Mouse (Mus musculus): ENCODE measurements at regions not wholly inside any gene's neighbourhood (a gene's known extent, or its start where the extent isn't known, plus 50 kb on each side); places are given as distances from the start of the nearest gene placed in this dataset.

DNA sequence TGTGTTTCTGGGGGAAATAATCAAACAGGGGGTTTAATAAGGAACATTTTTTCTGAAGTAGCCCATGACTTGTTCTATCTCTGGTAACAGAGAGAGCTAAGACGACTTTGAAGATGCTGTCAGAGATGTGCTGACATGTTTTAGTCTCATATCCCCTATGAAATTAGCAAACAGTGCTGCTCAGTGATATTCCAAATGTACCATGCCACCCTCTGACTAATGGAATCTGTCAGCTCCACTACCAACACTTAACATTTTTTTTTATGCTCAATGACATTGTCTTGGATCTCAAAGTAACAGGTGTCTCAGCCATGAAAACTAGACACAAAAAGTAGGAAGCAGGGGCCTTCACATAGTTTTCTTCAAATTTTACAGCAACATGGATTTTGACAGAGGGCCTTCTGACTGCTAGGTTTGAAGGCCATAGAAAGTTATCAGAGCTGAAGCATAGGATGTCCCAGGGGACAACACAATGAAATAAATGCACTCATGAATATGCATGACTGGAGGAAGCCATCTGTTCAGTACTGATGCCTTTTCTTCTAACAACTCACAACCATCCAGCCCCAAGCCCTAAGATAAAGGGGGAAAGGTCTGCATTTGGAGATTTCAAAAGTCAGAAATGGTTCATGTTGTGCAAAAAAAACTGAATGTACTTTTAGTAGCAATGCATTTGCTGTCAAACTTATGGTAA, 225.7 kb upstream of the Lrrn1 start:
- no peak for DNase-seq (ENCODE audit: extremely low spot score in 1 of 2, low spot score in 1 of 2)

DNA sequence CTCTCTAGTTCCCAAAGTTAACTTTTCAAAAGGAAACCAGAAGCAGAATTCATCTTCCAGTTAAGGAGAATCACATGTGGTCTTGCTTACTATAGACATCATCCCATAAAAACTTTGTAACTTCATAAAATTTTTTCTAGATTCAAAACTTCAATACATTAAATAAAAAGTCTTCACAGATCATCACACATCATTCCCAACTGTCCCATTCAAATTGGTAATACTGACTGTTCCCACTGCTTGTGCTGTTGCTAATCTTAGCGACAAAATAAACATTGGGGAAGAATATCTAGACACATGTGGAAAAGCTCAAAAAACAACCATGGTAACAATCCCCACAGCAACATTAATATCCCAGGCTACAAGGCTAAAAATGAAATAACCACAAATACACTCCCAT, 210.0 kb upstream of the Lrrn1 start:
- DNase-seq (ENCODE audit: extremely low spot score in 1 of 2, low spot score in 1 of 2) = no peak

DNA sequence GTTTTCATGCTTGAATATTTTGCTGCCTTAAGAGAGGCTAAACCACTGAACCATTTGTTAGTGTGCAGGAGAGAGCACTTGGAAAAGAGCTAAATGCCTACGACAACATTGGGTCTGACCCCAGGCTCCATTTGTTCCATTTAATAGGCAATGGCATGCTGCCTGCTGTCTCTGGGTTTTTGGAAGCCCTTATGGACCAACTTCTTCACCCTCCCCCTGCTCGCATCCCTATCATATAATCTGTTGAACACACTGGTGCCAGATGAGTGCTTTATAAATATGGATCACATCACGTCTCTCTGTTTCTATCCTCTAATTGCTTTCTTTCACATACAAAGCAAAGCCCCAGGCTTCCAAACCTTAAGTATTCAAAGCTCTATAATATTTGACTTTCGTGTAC, 179.1 kb upstream of the Lrrn1 start:
- DNase-seq (ENCODE audit: extremely low spot score in 1 of 2, low spot score in 1 of 2) = peak in 1 of 2 experiments; percentile 6

DNA sequence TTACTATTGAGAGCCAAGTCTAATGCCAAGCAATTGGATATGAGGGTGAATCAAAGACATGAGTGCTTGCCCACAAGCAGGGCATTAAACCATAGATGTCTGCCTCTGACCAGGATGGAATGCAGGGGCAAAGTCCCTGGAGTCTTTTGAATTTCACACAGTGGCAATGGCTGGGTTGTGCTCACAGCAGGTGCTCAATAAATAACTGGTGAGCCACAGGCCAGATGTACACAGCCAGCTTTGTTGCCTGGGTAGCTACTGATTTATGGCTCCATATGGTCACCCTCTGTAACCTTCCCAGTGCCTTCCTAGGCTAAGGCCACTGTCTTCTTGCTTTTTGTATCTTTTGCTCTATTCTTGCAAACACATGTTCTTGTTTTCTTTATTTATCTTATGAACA, 154.3 kb upstream of the Lrrn1 start:
- DNase-seq (ENCODE audit: extremely low spot score in 1 of 2, low spot score in 1 of 2) = no peak

DNA sequence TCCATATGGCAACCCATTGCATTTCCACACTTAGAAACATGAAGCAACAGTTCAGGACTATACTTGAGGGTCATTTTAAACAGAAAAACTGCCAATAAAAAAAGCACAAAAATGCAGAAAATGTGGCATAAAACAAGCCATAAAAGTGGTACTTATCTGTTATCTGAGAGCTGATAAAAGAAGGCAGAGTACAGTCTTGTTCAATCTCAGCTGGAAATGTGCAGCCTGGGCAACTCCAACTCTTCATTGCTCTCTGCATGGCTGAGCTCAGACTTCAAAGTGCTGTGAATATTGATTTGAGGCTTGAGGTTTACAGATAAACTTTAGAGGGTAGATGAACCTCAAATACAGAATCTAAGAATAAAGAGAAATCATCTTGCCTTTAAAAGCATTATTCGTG, 151.1 kb upstream of the Lrrn1 start:
- DNase-seq (ENCODE audit: extremely low spot score in 1 of 2, low spot score in 1 of 2) = no peak

DNA sequence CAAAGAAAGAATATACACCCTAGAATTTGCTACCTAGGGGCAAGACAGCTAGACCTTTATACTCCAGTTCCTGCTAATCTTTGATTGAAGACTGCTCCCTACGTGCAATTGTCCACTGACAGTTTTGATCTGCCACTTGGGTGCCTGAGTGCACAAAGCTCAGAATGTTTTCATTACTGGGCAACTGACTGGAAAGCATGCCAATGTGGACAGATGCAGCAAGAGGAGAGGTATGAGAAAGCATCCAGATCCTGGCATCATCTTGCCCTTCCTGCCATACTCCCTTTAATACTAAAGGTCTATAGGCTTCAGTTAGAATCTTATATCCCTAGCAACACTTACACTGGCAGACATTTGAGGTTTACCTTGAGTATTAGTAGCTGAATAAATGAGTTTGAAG, 148.9 kb upstream of the Lrrn1 start:
- no peak for DNase-seq (ENCODE audit: extremely low spot score in 1 of 2, low spot score in 1 of 2)

DNA sequence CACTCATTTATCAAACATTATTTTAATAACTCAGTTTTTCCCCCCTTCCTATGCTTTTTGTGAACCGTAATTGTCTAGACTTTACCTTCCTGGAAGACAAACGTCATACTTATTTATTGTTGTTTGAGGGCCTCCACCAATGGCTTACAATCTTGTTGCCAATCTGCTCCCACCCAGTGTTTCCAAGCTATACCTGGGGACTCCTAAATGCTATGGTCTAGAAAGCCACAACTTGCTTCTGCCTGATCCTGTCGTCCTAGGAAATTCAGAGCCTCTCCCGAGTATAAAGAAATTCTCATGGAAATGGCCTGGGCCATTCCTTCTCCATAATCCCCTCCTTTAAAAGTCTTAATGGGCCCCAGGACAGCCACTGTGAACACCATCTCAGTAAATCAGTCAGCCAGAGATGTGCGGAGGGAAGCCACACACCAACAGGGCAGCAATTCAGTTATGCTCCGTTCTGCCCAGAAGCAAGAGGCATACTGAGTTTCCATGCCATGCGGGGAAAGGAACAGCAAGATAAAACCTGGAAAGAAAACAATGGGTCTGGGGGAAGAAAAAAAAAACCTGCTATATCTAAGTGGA, 143.4 kb upstream of the Lrrn1 start:
- no peak for DNase-seq (ENCODE audit: extremely low spot score in 1 of 2, low spot score in 1 of 2)

DNA sequence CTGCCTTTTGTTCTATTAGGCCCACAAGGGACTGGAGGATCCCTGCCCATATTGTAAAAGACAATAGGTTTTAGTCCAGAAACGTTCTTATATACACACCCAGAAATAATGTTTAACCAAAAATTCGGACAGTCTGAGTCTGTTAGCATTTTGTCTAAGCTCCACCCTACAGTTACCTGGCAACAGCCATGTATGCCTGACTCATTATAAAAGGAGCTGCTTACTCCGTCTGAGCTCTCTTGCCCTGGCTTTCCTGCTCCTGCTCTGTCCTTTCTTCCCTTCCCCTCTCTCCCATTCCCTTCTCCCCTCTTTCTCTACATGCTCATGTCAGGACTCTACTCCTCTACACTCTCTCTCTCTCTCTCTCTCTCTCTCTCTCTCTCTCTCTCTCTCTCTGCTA, 139.7 kb upstream of the Lrrn1 start:
- no peak for DNase-seq (ENCODE audit: extremely low spot score in 1 of 2, low spot score in 1 of 2)

DNA sequence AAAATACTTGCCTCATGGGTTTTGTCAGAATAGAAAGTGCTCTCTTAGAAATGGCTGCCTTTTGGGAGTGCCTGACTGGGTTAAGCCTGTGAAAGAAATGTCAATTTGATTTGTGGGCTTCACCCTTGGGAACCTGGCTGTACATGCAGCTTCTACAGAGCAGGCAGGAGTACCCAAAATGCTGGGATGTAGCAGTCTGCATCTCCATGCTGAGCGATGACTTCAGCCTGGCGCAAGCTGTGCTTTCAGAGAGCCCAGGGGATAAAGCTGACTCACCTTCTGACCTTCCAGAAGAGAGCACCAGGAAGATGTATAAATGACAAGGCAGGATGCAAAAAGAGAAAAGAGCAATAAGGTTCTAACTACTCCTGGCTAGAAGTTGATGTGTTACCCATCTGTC, 135.0 kb upstream of the Lrrn1 start:
- DNase-seq (ENCODE audit: extremely low spot score in 1 of 2, low spot score in 1 of 2) = no peak

DNA sequence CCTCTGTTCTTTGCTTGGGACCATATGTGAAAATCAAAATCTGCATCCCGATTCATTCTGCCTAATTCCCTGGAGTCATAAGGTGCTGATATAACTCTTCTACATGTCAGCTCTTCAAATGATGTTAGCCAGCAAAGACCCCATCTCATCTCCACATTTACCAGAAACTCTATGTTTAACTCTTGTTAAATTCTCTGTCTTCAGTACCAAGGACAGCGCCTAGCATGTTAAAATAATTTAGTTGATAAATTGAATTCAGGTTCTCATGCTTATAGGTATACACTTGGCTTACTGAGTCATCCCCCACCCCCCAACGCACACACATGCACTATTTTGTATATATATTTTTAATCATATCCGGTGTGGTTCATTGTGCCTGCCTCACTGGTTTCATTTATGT, 113.8 kb upstream of the Lrrn1 start:
- no peak for DNase-seq (ENCODE audit: extremely low spot score in 1 of 2, low spot score in 1 of 2)

DNA sequence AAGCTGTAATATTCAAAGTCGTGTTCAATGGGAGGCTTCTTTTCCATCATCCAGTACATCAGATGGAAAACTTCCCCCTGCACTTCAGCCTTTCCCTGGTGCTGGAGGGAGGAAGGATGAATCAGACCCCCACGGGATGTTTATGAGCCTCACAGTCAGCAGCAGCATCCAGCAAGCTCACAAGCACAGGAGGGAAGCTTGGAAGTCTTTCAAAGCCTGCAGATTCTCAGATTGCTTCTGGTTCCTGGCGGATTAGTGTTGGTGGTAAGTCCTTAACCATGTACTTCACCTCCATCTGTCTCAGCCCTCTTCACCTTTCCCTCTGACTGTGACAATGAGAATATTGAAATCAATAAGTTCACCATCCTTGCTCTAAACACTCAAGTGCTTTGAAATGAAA, 107.5 kb upstream of the Lrrn1 start:
- no peak for DNase-seq (ENCODE audit: extremely low spot score in 1 of 2, low spot score in 1 of 2)

DNA sequence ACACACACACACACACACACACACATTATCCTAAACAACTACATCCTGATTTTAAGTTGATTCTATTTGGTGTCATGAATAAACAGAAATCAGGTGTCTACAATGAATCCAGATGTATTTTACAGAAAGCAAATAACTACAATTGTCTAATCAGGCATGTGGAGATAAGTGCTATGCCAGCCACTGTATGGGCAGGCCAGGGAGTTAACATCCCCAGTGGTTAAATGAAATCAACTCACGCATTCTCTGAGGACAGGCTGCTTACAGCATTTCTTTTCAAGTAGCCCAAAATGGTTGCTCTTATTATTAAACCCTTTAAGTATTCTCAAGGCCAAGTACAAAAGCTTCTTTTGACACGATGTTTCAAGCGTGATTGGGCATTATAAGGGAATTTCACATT, 103.0 kb upstream of the Lrrn1 start:
- no peak for DNase-seq (ENCODE audit: extremely low spot score in 1 of 2, low spot score in 1 of 2)

DNA sequence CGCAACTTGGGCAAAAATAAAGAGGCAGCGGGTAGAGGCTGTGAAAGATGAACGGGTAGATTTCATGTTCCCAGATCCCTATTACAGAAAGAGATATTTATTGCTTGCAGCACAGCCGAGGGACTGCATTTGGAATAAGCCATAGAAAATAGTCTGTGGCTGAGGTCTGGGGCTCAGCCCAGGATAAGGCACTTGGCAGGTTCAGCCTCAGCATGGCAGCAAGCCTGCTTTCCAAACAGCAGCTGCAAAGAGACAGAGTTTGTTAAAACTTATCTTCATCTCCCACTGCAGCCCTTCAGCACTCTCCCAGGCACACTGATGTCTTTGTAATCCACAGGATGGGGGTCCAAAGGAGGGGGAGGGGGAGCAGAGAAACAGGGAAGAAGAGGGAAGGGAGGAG, 98.5 kb upstream of the Lrrn1 start:
- DNase-seq (ENCODE audit: extremely low spot score in 1 of 2, low spot score in 1 of 2) = peak in 1 of 2 experiments; percentile 18

DNA sequence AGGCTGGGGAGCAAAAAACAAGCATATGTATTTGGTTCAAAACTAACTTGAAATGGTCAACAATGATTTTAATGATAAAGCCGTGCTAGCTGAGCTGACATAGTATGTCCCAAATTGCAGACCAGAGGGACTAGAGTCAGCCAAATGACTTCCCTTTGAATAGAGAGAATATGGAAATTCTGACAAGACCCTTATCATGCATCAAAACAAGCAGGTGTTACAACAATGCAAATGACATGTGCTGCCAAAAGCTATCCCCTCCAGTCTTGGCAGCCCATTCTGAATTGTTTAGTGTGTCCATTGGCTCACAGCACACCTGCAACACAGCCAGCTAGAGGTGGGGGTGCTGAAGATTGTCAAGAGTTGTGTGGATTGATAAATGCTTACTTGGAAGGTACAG, 87.5 kb upstream of the Lrrn1 start:
- no peak for DNase-seq (ENCODE audit: extremely low spot score in 1 of 2, low spot score in 1 of 2)

DNA sequence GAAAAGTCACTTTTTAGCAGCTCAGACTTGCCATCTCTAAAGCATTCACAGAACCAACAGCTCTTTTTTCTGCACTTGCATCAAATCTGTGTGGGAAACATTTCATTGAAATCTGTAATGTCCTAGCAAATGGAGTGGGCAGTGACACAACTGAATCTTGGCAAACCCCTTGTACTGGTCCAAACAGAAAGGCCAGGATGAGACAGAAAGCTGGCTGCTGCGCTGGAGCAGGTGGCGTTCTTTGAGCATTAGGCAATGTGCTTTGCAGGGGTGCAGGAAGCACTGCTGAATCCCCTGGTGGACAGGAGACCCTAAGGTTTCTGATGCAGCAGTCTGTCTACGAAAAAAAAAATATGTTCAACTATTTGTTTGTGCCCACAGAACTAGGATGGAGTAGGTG, 85.2 kb upstream of the Lrrn1 start:
- no peak for DNase-seq (ENCODE audit: extremely low spot score in 1 of 2, low spot score in 1 of 2)

DNA sequence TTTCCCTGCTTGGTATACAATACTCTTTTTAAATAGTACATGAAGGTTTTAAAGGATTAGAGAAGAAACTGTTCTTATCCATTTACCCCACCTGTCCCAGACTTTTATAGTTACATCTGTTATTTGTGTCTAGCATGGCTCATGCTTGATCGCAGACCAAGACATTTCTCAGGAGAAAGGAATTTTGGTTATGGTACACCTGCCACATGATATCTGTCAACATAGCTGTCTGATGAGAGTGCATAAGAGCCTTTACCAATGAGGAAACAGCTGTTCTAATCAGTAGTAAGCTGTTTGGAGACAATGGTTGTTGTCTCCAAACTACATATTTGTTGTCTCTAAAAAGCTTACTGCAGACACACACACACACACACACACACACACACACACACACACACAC, 70.3 kb upstream of the Lrrn1 start:
- no peak for DNase-seq (ENCODE audit: extremely low spot score in 1 of 2, low spot score in 1 of 2)

DNA sequence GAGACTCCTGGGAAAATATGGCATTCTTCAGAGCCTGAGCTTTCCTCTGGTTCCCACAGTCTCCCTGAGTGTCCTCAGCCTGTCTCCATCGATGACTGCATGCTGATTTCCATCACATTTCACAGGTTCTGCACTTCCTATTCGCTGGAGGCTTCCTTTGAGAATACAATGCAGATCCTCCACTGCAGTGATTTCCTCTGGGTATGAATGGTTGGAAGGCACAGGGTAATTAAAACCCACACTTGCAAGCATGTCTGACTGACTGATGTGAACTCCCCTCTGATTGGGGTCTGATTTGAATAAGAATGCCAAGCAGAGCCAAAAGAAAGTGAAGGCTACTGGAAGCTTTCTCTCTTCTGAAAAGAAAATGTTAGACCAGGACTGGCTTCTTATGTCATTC, 67.1 kb upstream of the Lrrn1 start:
- no peak for DNase-seq (ENCODE audit: extremely low spot score in 1 of 2, low spot score in 1 of 2)

DNA sequence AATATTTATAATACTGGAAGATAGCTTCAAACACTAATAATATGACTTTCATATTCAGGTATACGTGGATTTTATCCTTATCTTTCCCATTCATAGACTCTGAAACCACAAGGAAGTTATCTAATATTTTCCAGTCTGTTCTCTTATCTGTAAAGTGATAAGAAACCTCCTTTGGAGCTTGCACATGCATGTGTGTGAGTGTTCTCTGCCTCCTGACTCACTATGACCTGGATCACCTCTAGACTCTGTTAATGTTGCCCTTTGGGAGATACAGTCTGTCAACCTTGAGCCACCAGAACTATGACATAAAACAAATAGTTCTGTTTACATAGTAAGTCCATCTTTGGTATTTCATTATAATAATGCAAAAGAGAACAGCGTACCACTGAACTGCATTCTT, 56.2 kb upstream of the Lrrn1 start:
- no peak for DNase-seq (ENCODE audit: extremely low spot score in 1 of 2, low spot score in 1 of 2)

DNA sequence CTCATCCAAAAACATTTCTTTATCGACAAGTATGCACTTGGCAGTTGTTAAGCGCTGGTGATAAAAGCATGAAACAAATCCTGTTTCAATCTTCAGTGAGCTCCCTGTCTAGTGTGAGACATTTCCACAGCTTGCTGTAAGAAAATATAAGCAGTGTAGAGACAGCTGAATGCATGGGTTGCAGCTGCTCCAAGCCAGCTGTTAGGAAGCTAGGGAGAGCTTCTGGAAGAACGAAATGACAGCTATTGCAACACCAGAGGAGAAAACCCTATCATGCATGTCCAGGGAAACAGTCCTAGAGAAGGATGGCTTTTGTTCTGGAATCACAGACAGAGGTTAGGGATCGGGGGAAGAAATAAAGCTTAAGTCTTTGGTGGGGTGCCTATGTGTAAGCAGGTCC, 55.4 kb upstream of the Lrrn1 start:
- DNase-seq (ENCODE audit: extremely low spot score in 1 of 2, low spot score in 1 of 2) = no peak

Measured in layer of hippocampus, postnatal 25 days (tissue).